Mouse (Mus musculus) forebrain, embryonic 12.5 days (tissue): ENCODE results near the gene Rbms1. TPM values are rescaled to one million over a fixed set of nuclear protein-coding genes. Genes with fewer than 3 reads are reported as not detected.

Experiments used
- ATAC-seq: fragments of 200-750 bp; cut with Nextera tagmentation; 2 replicates; pipeline ENCODE4 v1.8.0; 2017; ENCODE audit warnings: moderate TSS enrichment; ENCODE audit not compliant: low FRiP score
- H3K27ac ChIP-seq: fragments of 300-500 bp; sonication (generic); 2 replicates; pipeline ENCODE4 v1.5.1; 2016; ENCODE audit warnings: mild to moderate bottlenecking
- H3K27me3 ChIP-seq: fragments of 300-500 bp; sonication (generic); 2 replicates; pipeline ENCODE4 v1.6.1; 2016; ENCODE audit warnings: mild to moderate bottlenecking
- H3K36me3 ChIP-seq: fragments of 300-500 bp; sonication (generic); replicated peaks from 2 replicates; pipeline ENCODE4 v1.6.1; 2016; ENCODE audit warnings: mild to moderate bottlenecking
- H3K4me1 ChIP-seq: fragments of 300-500 bp; sonication (generic); 2 replicates; pipeline ENCODE4 v1.6.1; 2016
- H3K4me2 ChIP-seq: fragments of 300-500 bp; sonication (generic); 2 replicates; pipeline ENCODE4 v1.6.1; 2016; ENCODE audit warnings: mild to moderate bottlenecking, moderate library complexity
- H3K4me3 ChIP-seq: fragments of 300-500 bp; sonication (generic); replicated peaks from 2 replicates; pipeline ENCODE4 v1.5.1; 2016; ENCODE audit warnings: mild to moderate bottlenecking
- H3K9ac ChIP-seq: fragments of 300-500 bp; sonication (generic); 2 replicates; pipeline ENCODE4 v1.6.1; 2016; ENCODE audit warnings: mild to moderate bottlenecking
- H3K9me3 ChIP-seq: fragments of 300-500 bp; sonication (generic); 2 replicates; pipeline ENCODE4 v1.6.1; 2016
- WGBS: fragments of 180-500 bp; shearing (Covaris S2); methylation state at CpG from one replicate; pipeline ENCODE4 v1.1.7; 2016; 5-methylcytosine and 5-hydroxymethylcytosine counted together
- polyA plus RNA-seq: library from polyadenylated mRNA; unstranded; fragments of >200 nt; fragmentation: Nextera tagmentation; extraction: Ambion mirVana; gene quantifications from 2 replicates; pipeline ENCODE4 v1.2.1, GENCODE M21; 2016

The Rbms1 gene
- polyA plus RNA-seq, 1 experiment from 2014 or later, result 31.9 TPM

- H3K4me1 ChIP-seq, result peaks cover 26% of the 10 kb centered on the region
- peaks cover 77% of the 10 kb centered on the region for H3K27me3 ChIP-seq
- no peak for ATAC-seq
- H3K9me3 ChIP-seq, result no peaks in the 10 kb centered on the region
- no peaks in the 10 kb centered on the region for H3K36me3 ChIP-seq
- H3K4me2 ChIP-seq, result no peak overlapping the region
- H3K4me3 ChIP-seq, result no peak overlapping the region
- no peak overlapping the region for H3K27ac ChIP-seq
- 49% methylated on average over 5 of the region's 5 CpGs for WGBS
- no peak overlapping the region for H3K9ac ChIP-seq
These were observed 80.6 kb downstream of the Rbms1 start for GRCm38 (mm10) chr2:60882202-60883042.

GRCm38 (mm10) chr2:60881571-60882041, 81.4 kb downstream of the Rbms1 start:
- H3K27me3 ChIP-seq, result peaks cover 82% of the 10 kb centered on the region
- H3K4me1 ChIP-seq, result peaks cover 30% of the 10 kb centered on the region

DNA sequence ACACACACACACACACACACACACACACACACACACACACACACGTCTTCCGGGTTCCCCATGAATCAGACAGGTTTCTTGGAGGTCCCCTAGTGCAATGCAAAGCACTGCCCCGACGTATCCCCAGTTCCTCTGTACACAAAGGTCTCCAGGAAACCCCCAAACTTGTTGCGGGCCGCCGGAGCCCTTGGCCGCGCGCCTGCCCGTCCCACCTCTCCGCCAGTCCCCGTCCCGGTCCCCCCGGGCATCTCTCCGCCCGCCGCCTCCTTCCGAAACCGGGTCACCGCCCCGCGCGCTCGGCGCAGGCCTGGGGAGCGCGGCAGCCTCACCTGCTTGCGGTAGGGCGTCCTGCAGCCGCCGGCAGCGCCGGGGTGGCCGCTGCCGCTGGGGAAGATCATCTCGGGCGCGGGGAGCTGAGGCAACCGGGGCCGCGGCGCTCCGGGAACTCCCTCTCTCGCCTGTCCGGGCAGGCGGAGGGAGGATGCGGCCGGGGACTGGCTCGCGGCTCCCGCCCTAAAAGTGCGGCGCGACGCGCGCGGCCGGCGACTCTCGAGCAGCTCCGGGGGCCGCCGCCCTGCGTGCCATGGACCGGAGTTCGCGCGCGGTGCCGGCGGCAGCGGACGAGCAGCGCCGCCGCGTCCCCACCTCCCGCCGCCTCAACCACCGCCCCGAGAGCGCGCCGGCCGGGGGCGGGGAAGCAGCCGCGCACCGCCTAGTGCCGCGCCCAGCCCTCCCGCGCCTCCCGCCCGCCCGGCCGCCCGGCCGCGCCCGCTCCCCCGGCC, 82.0 kb downstream of the Rbms1 start:
- Histone ChIP-seq H3K4me2 (peak overlapping the region; percentile 98), H3K4me1 (peaks cover 31% of the 10 kb centered on the region), H3K9me3 (no peaks in the 10 kb centered on the region), H3K36me3 (no peaks in the 10 kb centered on the region), H3K27me3 (peaks cover 87% of the 10 kb centered on the region), H3K27ac (0 out of 2 replicates have a peak overlapping the region, but pooled peaks have one; percentile 9), H3K9ac (peak overlapping the region; percentile 71), H3K4me3 (peak overlapping the region; percentile 71)
- peak; percentile 87 for ATAC-seq
- WGBS, result under 1% methylated on average over 70 of the region's 104 CpGs

More at GRCm38 (mm10) chr2:60881571-60882041, 81.4 kb downstream of the Rbms1 start:
- H3K4me3 ChIP-seq, result peak overlapping the region; percentile 71
- peak; percentile 9; the same call in 1 of the 2 replicates for ATAC-seq
- H3K4me2 ChIP-seq, result peak overlapping the region; percentile 98
- H3K36me3 ChIP-seq, result no peaks in the 10 kb centered on the region
- no peaks in the 10 kb centered on the region for H3K9me3 ChIP-seq
- 2% methylated on average over 15 of the region's 27 CpGs for WGBS
- H3K27ac ChIP-seq, result no peak overlapping the region
- peak overlapping the region; percentile 71 for H3K9ac ChIP-seq

DNA sequence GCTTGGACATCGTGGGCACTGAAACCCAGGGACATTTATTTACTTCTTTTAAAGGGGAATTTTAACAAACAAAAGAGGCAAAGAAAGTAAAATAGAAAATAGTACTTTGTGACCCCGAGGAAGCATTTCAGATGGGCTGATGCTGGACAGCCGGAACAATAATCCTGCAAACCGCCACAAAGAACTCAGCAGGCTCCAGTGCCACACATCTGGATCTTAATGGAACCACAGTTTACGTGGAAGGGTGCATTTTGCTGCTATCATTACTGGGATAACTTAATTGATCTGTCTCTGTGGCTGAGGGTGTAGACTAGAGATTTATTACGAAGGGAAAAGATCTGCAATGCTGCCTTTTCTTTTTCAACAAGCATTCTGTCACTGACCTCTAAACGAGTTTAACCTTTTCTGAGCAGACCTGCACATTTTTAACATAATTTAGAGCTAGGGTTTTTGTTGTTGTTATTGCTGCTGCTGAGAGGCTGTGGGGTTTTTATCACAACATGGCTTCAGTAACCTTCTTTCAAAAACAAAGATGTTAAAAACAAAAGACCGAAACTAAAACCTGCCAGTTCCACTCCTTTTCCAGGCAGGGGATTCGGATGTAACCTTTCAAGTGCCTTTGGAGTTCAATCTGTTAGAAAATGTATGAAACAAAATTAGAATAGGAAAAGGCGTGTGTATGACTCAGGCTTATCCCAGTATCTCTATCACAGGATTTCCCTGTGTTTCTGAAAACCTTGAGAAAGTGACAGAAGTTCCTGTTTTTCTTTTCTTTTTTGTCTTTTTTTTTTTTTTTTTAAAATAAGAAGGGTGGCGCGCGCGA, 82.8 kb downstream of the Rbms1 start:
- H3K36me3 ChIP-seq, result no peaks in the 10 kb centered on the region
- no peak overlapping the region for H3K9ac ChIP-seq
- H3K9me3 ChIP-seq, result no peaks in the 10 kb centered on the region
- peaks cover 31% of the 10 kb centered on the region for H3K4me1 ChIP-seq
- H3K27ac ChIP-seq, result no peak overlapping the region
- H3K4me3 ChIP-seq, result peak overlapping the region; percentile 71
- peaks cover 87% of the 10 kb centered on the region for H3K27me3 ChIP-seq
- H3K4me2 ChIP-seq, result peak overlapping the region; percentile 98
- under 1% methylated on average over 14 of the region's 14 CpGs for WGBS
- no peak for ATAC-seq

DNA sequence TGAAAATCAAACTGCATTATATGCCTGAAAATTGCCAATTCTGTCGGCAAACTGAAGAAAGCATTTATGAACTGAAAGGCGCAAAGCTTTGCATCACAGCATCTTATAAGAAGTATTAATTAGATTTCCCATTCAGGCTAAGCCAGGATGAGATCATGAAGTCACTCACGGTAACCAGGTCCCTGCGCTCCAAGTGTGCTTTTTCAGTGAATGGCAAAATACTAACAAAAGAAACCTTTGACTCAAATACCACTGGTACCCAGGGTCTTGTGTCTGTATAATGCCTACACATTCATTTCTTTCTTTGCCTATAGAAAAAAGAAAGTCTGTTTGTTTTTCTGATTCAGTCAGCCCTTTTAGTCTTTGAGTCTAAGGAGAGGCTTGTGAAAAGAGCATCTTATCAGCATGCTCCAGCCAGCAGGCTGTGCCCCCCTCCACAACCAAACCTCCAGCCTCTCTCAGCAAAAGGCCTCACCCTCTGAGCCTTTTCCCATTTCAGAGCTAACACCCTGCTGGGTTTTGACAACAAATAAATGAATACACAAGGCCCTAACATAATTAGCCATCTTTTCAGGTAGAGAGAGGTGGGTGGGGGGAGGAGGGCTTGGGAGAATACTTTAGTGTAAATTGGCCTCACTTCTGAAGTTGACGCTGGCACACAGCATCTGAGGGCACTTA, 83.7 kb downstream of the Rbms1 start:
- Histone ChIP-seq H3K27ac (no peak overlapping the region), H3K36me3 (no peaks in the 10 kb centered on the region), H3K9ac (no peak overlapping the region), H3K4me2 (peak overlapping the region; percentile 98), H3K4me3 (no peak overlapping the region), H3K4me1 (peaks cover 31% of the 10 kb centered on the region), H3K27me3 (peaks cover 86% of the 10 kb centered on the region), H3K9me3 (no peaks in the 10 kb centered on the region)
- 3% methylated on average over 5 of the region's 5 CpGs for WGBS
- 0 out of 2 replicates have a peak, but pooled peaks have one; percentile 31 for ATAC-seq

GRCm38 (mm10) chr2:60877543-60878386, 85.2 kb downstream of the Rbms1 start:
- 77% methylated on average over 14 of the region's 14 CpGs for WGBS
- no peak for ATAC-seq
- H3K4me1 ChIP-seq, result peaks cover 31% of the 10 kb centered on the region

DNA sequence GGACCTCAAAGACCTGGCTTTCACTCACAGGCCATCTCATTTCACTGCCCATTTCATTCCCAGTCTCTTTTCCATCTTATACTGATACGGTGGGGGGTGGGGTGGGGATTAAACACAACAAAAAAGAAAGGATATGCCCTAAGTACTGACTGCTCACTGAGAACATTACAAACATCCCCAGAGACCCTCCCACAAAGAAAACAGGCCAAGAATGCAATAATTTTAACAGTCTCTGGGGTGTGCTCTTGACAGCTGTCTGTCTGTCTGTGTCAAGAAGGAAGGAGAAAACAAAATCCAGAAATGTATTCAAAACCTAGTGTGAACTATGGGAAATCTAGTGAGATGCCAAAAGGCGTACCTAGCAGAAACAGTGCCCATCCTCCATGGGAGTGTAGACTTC, 86.1 kb downstream of the Rbms1 start:
- ATAC-seq, result no peak
- no peaks in the 10 kb centered on the region for H3K9me3 ChIP-seq
- H3K4me1 ChIP-seq, result peaks cover 31% of the 10 kb centered on the region
- H3K36me3 ChIP-seq, result no peaks in the 10 kb centered on the region
- peaks cover 90% of the 10 kb centered on the region for H3K27me3 ChIP-seq
- no peak overlapping the region for H3K9ac ChIP-seq
- H3K4me3 ChIP-seq, result no peak overlapping the region
- no peak overlapping the region for H3K4me2 ChIP-seq
- H3K27ac ChIP-seq, result no peak overlapping the region
- WGBS, result 39% methylated on average over 2 of the region's 2 CpGs

More at GRCm38 (mm10) chr2:60877543-60878386, 85.2 kb downstream of the Rbms1 start:
- Histone ChIP-seq H3K36me3 (no peaks in the 10 kb centered on the region), H3K9ac (no peak overlapping the region), H3K4me2 (no peak overlapping the region), H3K4me3 (no peak overlapping the region), H3K27me3 (peaks cover 90% of the 10 kb centered on the region), H3K27ac (no peak overlapping the region), H3K9me3 (no peaks in the 10 kb centered on the region)

GRCm38 (mm10) chr2:60872095-60872811, 90.7 kb downstream of the Rbms1 start:
- Histone ChIP-seq H3K9me3 (no peaks in the 10 kb centered on the region), H3K4me2 (no peak overlapping the region), H3K27me3 (peaks cover 82% of the 10 kb centered on the region), H3K36me3 (no peaks in the 10 kb centered on the region), H3K9ac (no peak overlapping the region), H3K4me3 (no peak overlapping the region), H3K4me1 (peaks cover 5% of the 10 kb centered on the region; the same call in 1 of the 2 replicates), H3K27ac (no peak overlapping the region)
- no peak for ATAC-seq
- WGBS, result 82% methylated on average over 7 of the region's 7 CpGs

- peaks cover 75% of the 10 kb centered on the region for H3K27me3 ChIP-seq
- H3K27ac ChIP-seq, result no peak overlapping the region
- H3K36me3 ChIP-seq, result no peaks in the 10 kb centered on the region
- WGBS, result 19% methylated on average over 5 of the region's 5 CpGs
- H3K4me1 ChIP-seq, result no peaks in the 10 kb centered on the region; the same call in 1 of the 2 replicates
- no peak overlapping the region for H3K9ac ChIP-seq
- no peaks in the 10 kb centered on the region for H3K9me3 ChIP-seq
- no peak overlapping the region for H3K4me3 ChIP-seq
- no peak for ATAC-seq
- H3K4me2 ChIP-seq, result no peak overlapping the region
These were observed 92.0 kb downstream of the Rbms1 start for GRCm38 (mm10) chr2:60871001-60871400.

GRCm38 (mm10) chr2:60870450-60870849, 92.5 kb downstream of the Rbms1 start:
- H3K9ac ChIP-seq, result no peak overlapping the region
- 43% methylated on average over 4 of the region's 4 CpGs for WGBS
- no peak overlapping the region for H3K4me3 ChIP-seq
- H3K9me3 ChIP-seq, result no peaks in the 10 kb centered on the region
- ATAC-seq, result no peak
- no peak overlapping the region for H3K27ac ChIP-seq
- H3K36me3 ChIP-seq, result no peaks in the 10 kb centered on the region
- H3K4me1 ChIP-seq, result no peaks in the 10 kb centered on the region; the same call in 1 of the 2 replicates
- H3K27me3 ChIP-seq, result peaks cover 69% of the 10 kb centered on the region
- no peak overlapping the region for H3K4me2 ChIP-seq
